Mouse (Mus musculus) heart, embryonic 15.5 days (tissue): ENCODE measurements at regions not wholly inside any gene's neighbourhood (a gene's known extent, or its start where the extent isn't known, plus 50 kb on each side); places are given as distances from the start of the nearest gene placed in this dataset.

Source experiments
- ATAC-seq: fragments of 200-750 bp; cut with Nextera tagmentation; replicated peaks from 2 replicates; pipeline ENCODE4 v1.8.0; 2017; ENCODE audit warnings: low read depth, moderate TSS enrichment; ENCODE audit not compliant: insufficient number of reproducible peaks, insufficient read depth, low FRiP score
- H3K27ac ChIP-seq: fragments of 300-500 bp; sonication (generic); 2 replicates; pipeline ENCODE4 v1.5.1; 2015; ENCODE audit warnings: mild to moderate bottlenecking, inconsistent platforms
- H3K27me3 ChIP-seq: fragments of 300-500 bp; sonication (generic); 2 replicates; pipeline ENCODE4 v1.6.1; 2015; ENCODE audit warnings: inconsistent platforms
- H3K36me3 ChIP-seq: fragments of 300-500 bp; sonication (generic); 2 replicates; pipeline ENCODE4 v1.6.1; 2015; ENCODE audit warnings: mild to moderate bottlenecking, inconsistent platforms
- H3K4me1 ChIP-seq: fragments of 300-500 bp; sonication (generic); replicated peaks from 2 replicates; pipeline ENCODE4 v1.6.1; 2015; ENCODE audit warnings: inconsistent platforms
- H3K4me2 ChIP-seq: fragments of 300-500 bp; sonication (generic); 2 replicates; pipeline ENCODE4 v1.6.1; 2015; ENCODE audit warnings: inconsistent platforms, mild to moderate bottlenecking, moderate library complexity
- H3K4me3 ChIP-seq: fragments of 300-500 bp; sonication (generic); 2 replicates; pipeline ENCODE4 v1.5.1; 2015; ENCODE audit warnings: mild to moderate bottlenecking, inconsistent platforms
- H3K9ac ChIP-seq: fragments of 300-500 bp; sonication (generic); 2 replicates; pipeline ENCODE4 v1.6.1; 2015; ENCODE audit warnings: mild to moderate bottlenecking, inconsistent platforms
- H3K9me3 ChIP-seq: fragments of 300-500 bp; sonication (generic); replicated peaks from 2 replicates; pipeline ENCODE4 v1.6.1; 2016; ENCODE audit warnings: inconsistent platforms
- WGBS: fragments of 180-500 bp; shearing (Covaris S2); methylation state at CpG from one replicate; pipeline ENCODE4 v1.1.7; 2015; ENCODE audit warnings: mixed read lengths; 5-methylcytosine and 5-hydroxymethylcytosine counted together

DNA sequence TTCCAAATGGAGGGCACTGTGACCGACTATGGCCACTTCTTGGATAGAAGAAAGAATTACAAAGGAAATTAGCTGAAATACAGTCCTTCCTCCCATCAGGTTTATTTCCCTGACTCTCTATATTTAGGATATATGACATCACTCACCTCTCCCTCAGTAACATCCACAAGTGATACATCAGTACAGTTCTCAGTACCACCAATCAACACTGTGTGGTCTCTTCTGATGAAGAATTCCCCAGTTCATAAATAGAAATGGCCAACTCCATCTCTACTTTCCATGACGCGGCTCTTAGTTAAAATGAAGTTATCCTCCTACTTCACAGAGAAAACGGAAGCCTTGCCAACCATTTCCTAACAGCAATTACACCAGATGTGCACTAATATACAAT is 208.3 kb upstream of the Dio2 start:
- no peak overlapping the region for H3K4me3 ChIP-seq
- no peaks in the 10 kb centered on the region for H3K27me3 ChIP-seq
- no peaks in the 10 kb centered on the region for H3K36me3 ChIP-seq
- peak; percentile 83 for ATAC-seq
- WGBS = 47% methylated on average over 4 of the region's 4 CpGs
- peaks cover 3% of the 10 kb centered on the region for H3K4me1 ChIP-seq
- peak overlapping the region; percentile 12; the same call in 1 of the 2 replicates for H3K4me2 ChIP-seq
- peak overlapping the region; percentile 86 for H3K27ac ChIP-seq
- H3K9ac ChIP-seq = no peak overlapping the region
- H3K9me3 ChIP-seq = no peaks in the 10 kb centered on the region

- Histone ChIP-seq H3K4me2 (peak overlapping the region; percentile 12; the same call in 1 of the 2 replicates), H3K27ac (peak overlapping the region; percentile 86), H3K4me1 (peaks cover 3% of the 10 kb centered on the region), H3K36me3 (no peaks in the 10 kb centered on the region), H3K9me3 (no peaks in the 10 kb centered on the region), H3K4me3 (no peak overlapping the region), H3K9ac (no peak overlapping the region), H3K27me3 (no peaks in the 10 kb centered on the region)
- WGBS = 36% methylated on average over 6 of the region's 6 CpGs
- peak; percentile 94 for ATAC-seq
These were observed 207.7 kb upstream of the Dio2 start for GRCm38 (mm10) chr12:90945743-90946527.

GRCm38 (mm10) chr12:90932684-90933083 is 194.4 kb upstream of the Dio2 start:
- Histone ChIP-seq H3K9me3 (no peaks in the 10 kb centered on the region), H3K27ac (no peak overlapping the region), H3K4me2 (no peak overlapping the region), H3K4me1 (no peaks in the 10 kb centered on the region), H3K4me3 (no peak overlapping the region), H3K27me3 (no peaks in the 10 kb centered on the region), H3K36me3 (no peaks in the 10 kb centered on the region), H3K9ac (no peak overlapping the region)
- WGBS = 81% methylated on average over 8 of the region's 8 CpGs
- ATAC-seq = no peak

- no peaks in the 10 kb centered on the region for H3K27me3 ChIP-seq
- no peaks in the 10 kb centered on the region for H3K36me3 ChIP-seq
- no peaks in the 10 kb centered on the region for H3K9me3 ChIP-seq
- no peaks in the 10 kb centered on the region for H3K4me1 ChIP-seq
- no peak for ATAC-seq
- no peak overlapping the region for H3K4me3 ChIP-seq
- no peak overlapping the region for H3K27ac ChIP-seq
- WGBS = 92% methylated on average over 5 of the region's 5 CpGs
- H3K9ac ChIP-seq = no peak overlapping the region
- H3K4me2 ChIP-seq = no peak overlapping the region
These were observed 194.0 kb upstream of the Dio2 start for GRCm38 (mm10) chr12:90932201-90932600.

GRCm38 (mm10) chr12:90930091-90930715 is 192.0 kb upstream of the Dio2 start:
- no peak for ATAC-seq
- Histone ChIP-seq H3K9ac (no peak overlapping the region), H3K4me1 (no peaks in the 10 kb centered on the region), H3K36me3 (no peaks in the 10 kb centered on the region), H3K27ac (no peak overlapping the region), H3K4me2 (no peak overlapping the region), H3K4me3 (no peak overlapping the region), H3K27me3 (no peaks in the 10 kb centered on the region), H3K9me3 (no peaks in the 10 kb centered on the region)
- WGBS = 73% methylated on average over 6 of the region's 6 CpGs

GRCm38 (mm10) chr12:90923603-90924002 is 185.4 kb upstream of the Dio2 start:
- H3K36me3 ChIP-seq = no peaks in the 10 kb centered on the region
- no peak overlapping the region for H3K4me3 ChIP-seq
- 77% methylated on average over 2 of the region's 2 CpGs for WGBS
- no peak for ATAC-seq
- H3K4me2 ChIP-seq = no peak overlapping the region
- H3K4me1 ChIP-seq = no peaks in the 10 kb centered on the region
- no peaks in the 10 kb centered on the region for H3K27me3 ChIP-seq
- H3K9ac ChIP-seq = no peak overlapping the region
- H3K9me3 ChIP-seq = no peaks in the 10 kb centered on the region
- H3K27ac ChIP-seq = no peak overlapping the region

DNA sequence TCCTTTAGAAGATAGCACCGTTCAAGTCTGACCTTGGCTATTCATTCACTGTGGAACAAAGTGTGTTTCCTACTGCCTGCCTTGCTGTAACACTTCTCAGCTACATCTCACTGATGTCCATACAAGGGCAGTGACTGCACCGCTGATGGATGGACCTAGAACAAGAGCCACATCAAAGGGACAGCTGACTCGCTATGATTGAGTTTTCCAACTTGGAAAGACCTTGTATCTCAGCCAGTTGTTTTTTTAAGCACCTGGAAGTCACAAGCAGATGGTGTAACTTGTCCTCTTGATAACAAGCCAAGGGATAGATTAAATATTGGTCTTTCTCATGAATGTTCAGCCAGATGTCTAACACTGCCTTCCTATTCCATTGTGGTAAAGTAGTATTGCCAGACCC is 184.9 kb upstream of the Dio2 start:
- no peak overlapping the region for H3K27ac ChIP-seq
- H3K27me3 ChIP-seq = no peaks in the 10 kb centered on the region
- no peak overlapping the region for H3K9ac ChIP-seq
- no peaks in the 10 kb centered on the region for H3K36me3 ChIP-seq
- no peak for ATAC-seq
- H3K4me2 ChIP-seq = no peak overlapping the region
- H3K4me1 ChIP-seq = no peaks in the 10 kb centered on the region
- no peaks in the 10 kb centered on the region for H3K9me3 ChIP-seq
- WGBS = 48% methylated on average over 3 of the region's 3 CpGs
- H3K4me3 ChIP-seq = no peak overlapping the region

DNA sequence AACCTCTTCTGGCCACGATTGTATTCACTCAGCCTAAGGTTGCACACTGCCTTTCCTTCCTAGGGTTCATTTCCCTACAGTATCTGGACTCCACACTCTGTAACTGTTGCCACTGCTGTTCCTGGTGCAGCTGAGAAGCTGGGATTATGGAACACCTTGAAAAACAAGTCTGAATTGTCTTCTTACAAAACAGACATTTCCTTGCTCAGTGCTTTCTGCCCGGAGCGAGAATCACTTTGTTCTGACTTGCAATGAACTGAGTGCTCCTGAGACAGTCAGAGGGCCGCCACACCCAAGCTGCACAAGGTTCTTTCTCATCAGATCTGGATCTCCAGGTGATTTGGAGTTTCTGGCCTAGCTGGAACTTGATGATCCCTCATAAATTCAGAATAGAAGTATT is 183.0 kb upstream of the Dio2 start:
- Histone ChIP-seq H3K4me3 (no peak overlapping the region), H3K36me3 (no peaks in the 10 kb centered on the region), H3K27ac (no peak overlapping the region), H3K27me3 (no peaks in the 10 kb centered on the region), H3K4me1 (no peaks in the 10 kb centered on the region), H3K9me3 (no peaks in the 10 kb centered on the region), H3K9ac (no peak overlapping the region), H3K4me2 (no peak overlapping the region)
- ATAC-seq = no peak
- 84% methylated on average over 4 of the region's 4 CpGs for WGBS

DNA sequence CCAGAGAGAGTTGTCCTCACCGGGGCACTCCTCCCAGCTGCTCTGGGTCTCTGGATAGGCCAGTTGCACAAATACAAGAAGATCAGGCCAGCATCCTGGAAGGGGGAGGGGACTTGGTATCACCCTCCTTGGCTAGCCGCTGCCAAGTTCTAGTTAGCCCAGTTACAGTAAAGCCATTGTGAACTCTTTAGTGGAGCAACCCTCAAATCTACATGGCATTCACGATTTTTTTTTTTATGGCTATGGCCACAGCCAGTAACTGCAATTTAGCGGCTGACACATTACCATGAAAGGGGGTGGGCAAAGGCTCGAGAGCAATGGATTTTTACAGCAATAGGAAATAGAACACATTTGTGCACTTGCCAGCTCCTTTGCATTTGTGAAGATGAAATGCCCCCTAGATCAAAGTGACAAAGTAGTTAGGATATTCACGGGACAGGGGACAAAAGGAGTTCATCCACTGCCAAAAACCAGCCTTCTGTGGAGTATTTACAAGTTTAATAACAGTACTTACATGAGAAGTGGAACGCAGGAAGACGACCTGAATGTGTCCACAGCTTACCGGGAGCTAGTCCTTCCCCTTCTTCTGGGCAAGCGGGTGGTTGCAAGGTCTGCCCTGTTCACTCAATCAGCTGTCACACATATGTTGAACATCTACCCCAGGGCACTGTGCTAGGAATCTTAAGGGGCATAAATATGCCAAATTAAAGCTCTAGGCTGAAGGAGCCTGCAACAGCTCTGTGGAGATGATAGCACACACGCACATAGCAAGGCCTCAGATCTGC is 177.9 kb upstream of the Dio2 start:
- no peaks in the 10 kb centered on the region for H3K27me3 ChIP-seq
- H3K9me3 ChIP-seq = no peaks in the 10 kb centered on the region
- H3K9ac ChIP-seq = no peak overlapping the region
- WGBS = 79% methylated on average over 11 of the region's 11 CpGs
- no peak overlapping the region for H3K4me3 ChIP-seq
- no peak overlapping the region for H3K27ac ChIP-seq
- H3K4me1 ChIP-seq = no peaks in the 10 kb centered on the region
- no peaks in the 10 kb centered on the region for H3K36me3 ChIP-seq
- no peak overlapping the region for H3K4me2 ChIP-seq
- no peak for ATAC-seq

DNA sequence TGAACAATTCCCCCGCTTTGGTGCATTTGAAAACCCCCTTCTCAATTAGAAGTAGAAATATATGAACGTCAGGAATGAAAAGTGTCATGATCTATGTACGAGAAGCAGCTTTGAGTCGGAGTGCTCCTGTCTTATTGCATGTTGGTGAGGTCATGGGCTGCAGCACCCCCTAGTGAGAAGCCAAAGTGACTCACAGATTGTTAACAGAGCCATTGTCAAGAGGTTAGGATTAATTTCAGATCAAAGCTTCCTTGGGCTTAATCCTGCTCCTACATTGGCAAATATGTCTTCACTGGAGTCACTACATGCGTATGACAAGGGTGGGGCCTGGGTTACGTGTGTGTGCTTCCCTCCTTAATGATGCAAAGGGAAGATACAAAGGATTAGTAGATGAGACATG is 165.8 kb upstream of the Dio2 start:
- no peak overlapping the region for H3K4me2 ChIP-seq
- no peak overlapping the region for H3K9ac ChIP-seq
- no peaks in the 10 kb centered on the region for H3K4me1 ChIP-seq
- H3K27ac ChIP-seq = no peak overlapping the region
- WGBS = 64% methylated on average over 6 of the region's 6 CpGs
- no peaks in the 10 kb centered on the region for H3K9me3 ChIP-seq
- no peak for ATAC-seq
- H3K4me3 ChIP-seq = no peak overlapping the region
- no peaks in the 10 kb centered on the region for H3K27me3 ChIP-seq
- no peaks in the 10 kb centered on the region for H3K36me3 ChIP-seq

- Histone ChIP-seq H3K4me1 (peaks cover 4% of the 10 kb centered on the region), H3K36me3 (no peaks in the 10 kb centered on the region), H3K9me3 (no peaks in the 10 kb centered on the region), H3K4me3 (no peak overlapping the region), H3K27me3 (no peaks in the 10 kb centered on the region), H3K27ac (no peak overlapping the region), H3K4me2 (no peak overlapping the region), H3K9ac (no peak overlapping the region)
- 68% methylated on average over 9 of the region's 9 CpGs for WGBS
- ATAC-seq = no peak
These were observed 155.6 kb upstream of the Dio2 start for GRCm38 (mm10) chr12:90893655-90894370.
